Mouse (Mus musculus) layer of hippocampus, postnatal 10 days (tissue): ENCODE results near the gene Prn. TPM values are rescaled to one million over a fixed set of nuclear protein-coding genes. Genes with fewer than 3 reads are reported as not detected.

Source experiments
- DNase-seq, 2 experiments: peaks; one replicate each; pipeline ENCODE4 v3.0.0; 2021; ENCODE audit warnings: low spot score in 2 of 2
- long read RNA-seq: library from polyadenylated mRNA; stranded (forward); transcript quantifications from one replicate; pipeline ENCODE4 v2.0.0, GENCODE M21; 2023
- total RNA-seq, 2 experiments: library from RNA; stranded (reverse); gene quantifications; 2 replicates each; pipeline ENCODE4 v1.2.3; 2021

The Prn gene
- total RNA-seq: under 1 TPM in 1 of 2 experiments, not detected in 1; 0.64 TPM
- long read RNA-seq: 0 reads

DNA sequence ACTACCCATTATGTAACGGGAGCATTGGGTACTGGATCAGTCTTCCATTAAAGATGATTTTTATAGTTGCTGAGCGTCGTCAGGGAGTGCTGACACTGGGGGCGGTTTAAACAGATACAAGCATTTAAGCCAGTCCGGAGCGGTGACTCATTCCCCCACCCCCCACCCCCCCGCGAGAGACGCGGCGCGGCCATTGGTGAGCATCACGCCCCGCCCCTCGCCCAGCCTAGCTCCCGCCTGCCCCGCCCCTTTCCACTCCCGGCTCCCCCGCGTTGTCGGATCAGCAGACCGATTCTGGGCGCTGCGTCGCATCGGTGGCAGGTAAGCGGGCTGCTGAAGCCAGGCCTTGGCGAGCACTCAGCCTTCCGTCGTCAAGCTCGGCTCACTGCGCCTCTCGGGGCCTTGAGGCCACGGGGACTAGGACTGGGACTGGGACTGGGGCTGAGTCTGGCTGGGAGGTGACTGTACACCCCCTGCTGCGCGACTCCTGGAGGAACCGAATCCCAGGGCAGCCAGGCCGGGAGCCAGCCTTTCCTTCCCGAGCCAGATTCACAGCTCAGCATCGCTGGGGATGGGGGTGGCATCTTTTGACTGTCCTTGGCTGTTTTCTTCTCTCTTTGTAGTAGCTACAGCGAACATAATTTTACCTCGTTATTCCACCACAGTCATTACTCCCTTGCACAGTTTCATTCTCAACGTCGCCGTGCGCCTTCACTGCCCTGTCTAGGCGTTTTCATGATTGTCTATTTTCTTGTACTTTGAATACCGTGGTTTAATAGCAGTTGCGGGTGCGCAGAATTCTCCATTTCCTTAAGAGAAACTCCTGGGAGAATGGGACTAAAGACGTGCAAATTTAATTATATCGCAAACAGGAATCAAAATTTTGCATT is at the start of gene Prn, which contains the start of gene Prnp:
TSS of gene Prn (plus strand) at position 275 of the 890 bp plus-strand sequence.
TSS of gene Prnp (plus strand) at position 246 of the 890 bp plus-strand sequence.
- peak; percentile 89 to 95 for DNase-seq

DNA sequence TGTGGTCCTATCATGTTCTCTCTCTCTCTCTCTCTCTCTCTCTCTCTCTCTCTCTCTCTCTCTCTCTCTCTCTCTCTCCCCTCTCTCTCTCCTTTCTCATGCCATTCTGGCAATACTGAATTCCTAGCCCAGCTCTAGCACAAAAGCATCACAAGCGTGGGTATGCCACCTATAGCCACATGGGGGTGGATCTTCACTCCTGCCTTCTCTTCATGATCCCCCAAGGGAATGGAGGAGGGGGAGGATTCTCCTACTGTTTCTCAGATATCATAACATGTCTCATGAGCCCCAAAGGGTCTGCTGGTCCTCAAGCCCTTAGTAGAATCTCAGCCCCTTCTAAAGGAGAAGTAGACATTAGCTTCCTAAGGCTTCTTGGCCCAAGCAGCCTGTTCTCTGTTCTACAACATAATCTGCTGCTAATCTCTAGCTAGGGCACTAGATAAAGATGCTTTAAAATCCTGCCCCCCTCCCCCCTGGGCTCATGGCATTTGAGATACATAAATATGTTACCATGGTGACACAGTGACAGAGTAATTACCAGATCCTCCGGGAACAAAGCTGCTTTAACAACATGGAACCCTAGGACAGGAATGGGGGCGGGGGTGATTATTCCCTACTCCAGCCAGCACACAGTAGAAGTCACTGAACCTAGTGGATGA is 47.0 kb upstream of the Prn start:
- DNase-seq: no peak

DNA sequence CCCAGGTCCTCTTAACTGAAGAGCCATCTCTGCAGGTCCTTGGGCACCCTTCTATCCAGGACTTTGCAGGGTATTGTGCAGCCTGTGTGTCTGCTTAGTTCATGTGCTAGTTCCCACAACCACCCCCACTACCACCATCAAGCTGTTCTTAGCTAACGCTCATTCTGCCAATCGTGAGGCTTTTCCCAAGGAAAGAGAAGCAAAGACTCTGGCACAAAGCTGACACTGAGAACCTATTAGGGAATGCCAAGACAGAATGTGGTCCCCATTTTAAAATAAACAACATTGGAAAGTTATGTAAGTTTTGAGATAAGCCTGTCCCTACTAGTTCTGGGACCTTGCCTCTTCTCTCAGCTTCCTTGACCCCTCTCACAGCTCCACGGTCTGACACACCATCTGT is 46.3 kb upstream of the Prn start:
- no peak for DNase-seq

DNA sequence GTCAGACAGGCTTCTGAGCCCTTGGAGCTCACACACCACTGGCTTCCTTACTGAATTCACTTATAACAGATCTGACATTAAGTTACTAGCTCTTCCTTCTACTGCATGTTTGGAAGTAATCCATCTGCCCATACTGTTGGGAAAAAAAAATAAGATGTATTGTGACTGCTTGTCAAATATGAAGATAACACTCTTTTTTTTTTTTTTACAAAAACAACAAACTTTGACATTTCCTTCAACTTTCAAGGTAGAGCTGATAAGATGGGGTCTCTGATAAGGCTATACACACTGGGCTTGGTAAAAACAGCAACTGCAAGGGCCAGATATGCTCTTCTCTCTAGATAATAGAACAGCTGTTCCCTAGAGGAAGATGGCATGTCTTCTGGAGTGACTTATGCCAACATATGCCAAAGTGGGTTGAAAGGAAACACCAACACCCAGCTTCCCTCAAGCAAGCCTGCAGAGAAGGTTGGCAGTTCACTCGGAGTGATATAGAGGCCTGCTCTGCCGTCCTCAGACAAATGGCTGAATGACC is 45.4 kb upstream of the Prn start:
- DNase-seq: no peak

DNA sequence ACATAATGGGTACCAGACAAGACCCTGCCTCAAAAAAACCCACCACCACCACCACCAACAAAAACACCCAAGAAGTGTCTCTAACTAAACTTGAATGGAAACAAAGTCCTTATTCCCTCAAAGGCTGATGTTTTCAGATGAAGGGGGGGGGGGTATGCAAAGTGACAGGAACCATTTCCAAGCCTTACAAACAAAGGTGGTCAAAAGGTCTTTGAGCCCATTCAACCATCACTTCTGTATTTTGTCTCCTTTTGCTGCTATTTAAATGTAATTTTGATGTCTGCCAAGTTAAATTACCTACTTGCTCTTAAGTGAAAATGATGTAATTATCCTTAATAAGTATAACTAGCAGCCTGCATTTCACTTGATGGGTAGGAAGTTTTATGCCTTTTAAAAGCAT is 43.1 kb upstream of the Prn start:
- DNase-seq: no peak

DNA sequence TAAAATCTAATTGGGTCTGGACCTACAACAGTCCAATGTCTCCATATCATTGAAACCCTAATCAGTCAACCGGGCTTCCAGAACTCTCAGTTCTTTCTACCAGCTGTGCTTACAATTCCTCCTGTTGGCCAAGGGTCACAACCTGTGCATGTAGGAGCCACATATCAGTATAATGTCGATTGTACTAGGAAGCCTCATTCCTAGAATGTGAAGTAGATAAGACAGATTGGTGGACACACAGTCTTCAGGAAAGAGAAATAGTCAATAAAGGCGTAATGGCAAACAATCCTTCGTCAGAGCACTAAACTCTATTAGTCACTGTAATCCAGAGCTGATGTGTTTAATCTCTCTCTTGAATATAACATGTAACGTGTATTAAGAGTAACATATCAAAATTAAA is 40.8 kb upstream of the Prn start:
- DNase-seq: no peak

DNA sequence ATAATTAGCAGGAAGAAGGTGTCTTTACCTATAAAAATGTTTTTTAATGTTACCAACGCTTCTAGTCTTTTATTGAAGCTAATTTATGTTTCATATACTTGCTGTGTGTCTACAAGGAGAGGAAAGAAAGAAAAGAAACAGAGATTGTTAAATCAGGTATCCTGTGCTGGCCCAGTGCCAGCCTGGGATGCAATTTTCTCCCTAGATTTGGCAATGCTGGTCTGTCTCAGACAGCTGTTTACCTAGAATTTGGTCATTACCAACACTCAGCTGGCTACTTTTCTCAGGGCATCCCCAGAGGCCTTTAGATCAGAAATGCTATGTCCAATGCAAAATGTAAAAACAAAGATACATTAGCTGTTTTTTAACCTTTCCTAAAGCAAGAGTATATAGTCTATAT is 36.4 kb upstream of the Prn start:
- DNase-seq: no peak

DNA sequence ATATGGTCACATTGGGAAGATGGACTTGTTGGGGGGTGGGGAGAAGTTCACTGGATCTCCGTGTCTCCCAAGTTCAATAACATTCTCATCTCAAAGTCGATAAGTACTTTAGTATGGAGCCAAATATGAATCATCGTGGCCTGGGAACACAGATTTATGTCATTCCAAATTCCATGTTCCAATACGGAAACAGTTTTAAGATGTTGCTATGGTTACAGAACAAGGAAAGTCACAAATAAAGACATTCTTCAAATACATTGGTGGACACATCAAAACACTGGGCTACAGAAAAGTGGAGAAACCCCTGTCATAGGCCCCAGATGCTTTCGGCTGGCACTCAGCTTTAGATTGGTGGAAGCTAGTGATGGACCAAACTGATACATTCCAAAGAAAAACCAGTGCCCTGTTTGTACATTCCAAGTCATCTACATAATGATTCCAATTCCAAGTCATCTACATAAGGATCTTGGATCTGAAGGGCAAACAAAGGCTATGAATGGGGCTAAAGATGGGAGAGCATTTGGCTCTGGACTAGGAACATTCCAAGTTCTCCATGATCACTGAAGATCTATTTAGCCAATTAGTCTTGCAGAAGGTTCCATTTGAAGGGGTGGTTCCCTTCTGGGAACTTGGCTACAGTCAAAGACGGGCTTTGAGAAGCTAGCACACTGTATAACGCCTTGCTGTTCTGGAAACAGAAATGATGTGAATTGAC is 33.0 kb upstream of the Prn start:
- DNase-seq: no peak

DNA sequence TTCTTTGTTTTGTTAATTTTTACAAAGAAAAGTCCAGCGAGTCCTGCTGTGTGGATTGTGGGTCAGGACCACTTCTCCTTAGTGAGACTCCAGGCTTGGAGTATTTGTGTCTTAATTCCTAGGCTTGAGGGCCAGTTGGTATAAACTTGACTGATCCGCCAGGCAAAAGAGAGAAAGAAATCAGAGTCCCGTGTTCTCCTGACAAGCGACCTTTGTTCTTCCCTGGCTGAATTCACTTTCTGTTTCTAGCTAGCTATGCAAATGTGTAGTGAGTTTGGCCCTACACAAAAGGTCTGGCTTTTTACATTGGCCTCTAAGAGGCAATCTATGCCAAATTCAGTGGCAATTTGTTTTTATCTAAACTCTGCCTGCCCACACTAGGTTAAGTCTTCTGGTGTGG is 28.0 kb upstream of the Prn start:
- no peak for DNase-seq

DNA sequence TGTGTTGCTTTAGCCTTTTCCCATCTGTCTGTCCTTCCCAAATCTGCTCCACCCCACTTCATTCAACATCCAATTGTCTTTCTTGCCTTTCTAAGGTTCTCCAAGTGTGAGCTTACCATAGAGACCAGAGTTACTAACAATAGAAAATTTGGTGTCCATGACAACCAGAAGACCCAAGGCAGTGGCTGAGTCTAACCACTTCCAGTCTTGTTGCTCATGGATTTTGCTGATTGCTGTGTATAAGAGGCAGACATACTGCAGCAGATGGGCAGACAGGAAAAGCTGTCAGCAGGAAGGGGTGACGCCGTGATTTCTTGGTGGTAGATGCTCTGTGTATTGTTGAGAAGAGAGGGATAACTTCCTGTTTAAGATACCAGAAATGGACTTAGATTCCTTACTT is 26.6 kb upstream of the Prn start:
- DNase-seq: no peak

DNA sequence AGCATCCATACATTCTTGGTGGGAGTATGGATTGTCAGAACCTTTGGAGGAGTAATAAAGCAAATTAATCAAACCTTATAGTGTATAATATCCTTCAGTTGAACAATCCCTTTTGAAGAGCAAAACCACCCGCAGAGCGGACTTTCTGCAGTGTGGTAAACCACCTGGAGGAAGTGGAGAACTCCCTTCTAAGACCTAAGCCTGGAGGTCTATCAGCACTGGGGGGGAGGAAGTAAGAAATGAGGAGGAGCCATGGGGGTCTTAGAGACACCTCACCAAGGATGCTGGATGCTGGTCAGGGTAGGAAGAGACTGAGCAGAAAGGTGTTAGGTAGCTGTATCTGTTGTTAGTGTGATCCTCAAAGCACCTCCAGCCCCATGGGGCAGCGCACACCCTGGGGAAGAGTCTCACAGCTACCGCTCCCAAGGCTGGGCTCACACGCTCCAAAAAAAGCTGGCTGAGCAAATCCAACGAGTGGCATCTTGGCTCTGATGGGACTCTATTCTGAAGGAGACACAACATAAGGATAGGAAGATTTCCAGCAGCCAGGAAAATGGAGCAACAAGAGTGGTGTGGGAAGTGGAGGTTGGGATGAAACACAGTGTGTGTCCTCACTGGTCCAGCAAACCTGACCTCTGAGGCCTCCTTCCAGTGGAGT is 23.1 kb upstream of the Prn start:
- DNase-seq: no peak

DNA sequence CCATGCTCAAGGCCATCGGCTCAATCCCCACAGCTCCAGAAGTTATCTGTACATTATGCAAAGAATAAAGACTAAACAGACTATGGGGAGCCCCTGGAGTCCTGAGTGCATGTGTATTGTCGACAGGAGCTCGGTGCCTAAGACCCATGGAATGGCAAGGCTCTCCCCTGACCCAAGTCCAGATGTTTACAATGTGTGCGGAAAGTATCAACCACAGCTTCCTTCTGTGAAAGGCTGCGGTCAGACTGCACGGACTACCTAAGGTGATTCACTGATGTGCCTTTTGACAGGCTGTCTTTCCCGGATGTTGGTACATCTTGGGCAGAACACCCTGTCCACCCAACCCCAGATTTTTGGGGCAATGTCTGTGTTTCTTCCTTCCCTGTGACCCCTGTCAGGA is 21.5 kb upstream of the Prn start:
- DNase-seq: no peak

DNA sequence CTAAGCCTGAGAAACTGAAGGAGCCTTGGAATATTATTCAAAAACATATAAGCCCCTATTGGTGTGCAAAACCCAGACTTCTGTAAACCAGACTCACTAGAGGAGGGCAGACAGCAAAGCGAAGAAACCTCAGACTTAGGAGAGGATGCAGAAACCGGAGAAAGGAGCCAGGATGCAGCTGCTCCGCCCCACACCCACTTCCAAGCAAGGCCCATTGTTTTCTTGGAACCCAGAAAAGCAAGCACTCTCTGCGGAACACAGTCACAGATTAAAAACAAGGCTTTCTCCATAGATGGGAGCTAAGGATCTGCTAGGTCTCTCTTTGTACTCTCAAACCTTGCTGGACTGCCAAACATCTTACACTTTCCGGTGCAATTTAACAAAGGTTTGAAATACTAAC is 17.2 kb upstream of the Prn start:
- no peak for DNase-seq

DNA sequence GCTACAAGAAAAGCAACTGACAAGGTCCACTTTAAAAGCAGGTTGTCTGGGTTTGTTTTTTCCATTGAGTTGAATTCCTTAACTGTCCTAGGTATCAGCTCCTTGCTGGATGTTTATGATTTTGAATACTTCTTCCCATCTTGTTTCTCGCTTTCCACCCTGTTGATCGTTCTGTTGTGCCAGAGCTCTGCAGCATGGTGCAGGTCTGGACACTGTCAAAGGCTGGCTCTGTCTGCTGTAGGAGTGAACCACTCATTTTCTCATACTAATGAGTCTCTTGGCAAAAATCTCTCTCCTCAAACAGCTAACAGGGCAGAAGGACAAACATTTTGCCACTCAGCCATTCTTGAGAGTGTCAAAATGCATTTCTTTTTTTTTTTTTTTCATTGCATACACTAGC is 14.7 kb upstream of the Prn start:
- DNase-seq: no peak

DNA sequence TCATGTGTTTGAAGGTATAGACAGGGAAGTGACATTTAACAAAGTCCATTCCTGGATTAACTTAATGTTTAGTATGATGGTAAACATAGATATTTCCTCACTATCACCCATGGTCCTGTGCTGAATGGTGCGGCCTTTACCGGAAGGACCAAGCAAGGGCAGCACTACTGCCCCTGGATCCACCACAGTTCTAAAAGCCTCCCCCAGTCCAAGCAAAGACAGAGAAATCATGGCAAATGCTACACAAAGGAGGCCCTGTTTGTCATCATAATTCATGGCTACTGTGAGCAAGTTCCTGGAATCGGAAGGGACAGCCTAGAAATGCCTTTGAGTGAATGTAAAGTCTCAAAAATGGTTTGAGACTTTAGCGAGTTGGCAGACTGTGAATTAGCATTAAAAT is 13.7 kb upstream of the Prn start:
- no peak for DNase-seq

DNA sequence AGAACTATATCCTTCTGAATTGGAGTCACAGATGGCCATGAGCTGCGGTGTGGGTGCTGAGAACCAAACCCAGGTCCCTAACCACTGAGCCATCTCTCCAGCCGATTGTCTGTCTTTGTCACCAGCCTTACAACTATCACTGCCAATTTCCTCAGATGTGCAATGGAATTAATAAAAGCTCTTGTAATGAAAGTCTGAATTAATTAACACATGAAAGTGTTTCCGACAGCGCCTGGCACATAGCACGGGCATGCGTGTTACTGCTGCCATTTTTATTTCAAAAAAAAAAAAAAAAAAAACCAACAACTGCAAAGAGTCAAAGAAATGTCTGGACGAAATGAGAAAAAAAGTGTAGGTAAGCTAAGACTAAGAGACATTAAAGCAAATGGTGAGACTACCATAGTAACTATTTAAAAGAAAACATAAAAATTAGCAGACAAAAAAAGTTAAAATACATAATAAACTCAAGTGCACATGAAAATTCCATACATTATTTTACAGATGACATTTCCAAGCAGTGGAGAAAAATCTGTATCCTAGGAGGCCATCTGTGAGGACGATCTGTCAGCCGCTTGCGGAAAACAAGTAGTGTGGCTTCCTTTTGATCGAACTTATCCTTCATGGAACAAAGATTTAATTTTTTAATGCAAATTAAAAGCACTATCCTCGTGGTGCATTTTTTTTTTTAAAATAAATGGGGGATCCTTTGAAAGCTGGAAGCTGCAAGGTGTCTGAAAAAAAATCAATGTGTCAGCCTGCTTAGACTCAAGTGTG is 12.2 kb upstream of the Prn start:
- DNase-seq: no peak

DNA sequence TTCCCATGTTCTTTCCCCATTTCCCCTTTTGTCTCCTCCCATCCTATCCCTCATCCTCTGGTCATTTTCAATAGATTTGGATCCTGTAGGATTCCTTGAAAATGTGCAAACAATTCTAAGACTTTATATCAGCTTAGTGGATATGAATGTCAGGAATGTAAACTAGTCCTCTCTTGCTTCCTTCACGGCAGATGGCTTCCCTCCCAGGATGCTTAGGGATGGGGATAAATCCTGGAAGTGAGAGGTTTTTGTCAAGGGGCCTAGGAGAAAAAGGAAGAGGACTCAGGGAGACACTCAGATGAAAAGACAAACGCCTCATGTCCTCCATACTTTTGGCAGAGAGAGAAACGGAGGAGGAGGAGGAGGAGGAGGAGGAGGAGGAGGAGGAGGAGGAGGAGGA is 7.3 kb upstream of the Prn start:
- DNase-seq: no peak

DNA sequence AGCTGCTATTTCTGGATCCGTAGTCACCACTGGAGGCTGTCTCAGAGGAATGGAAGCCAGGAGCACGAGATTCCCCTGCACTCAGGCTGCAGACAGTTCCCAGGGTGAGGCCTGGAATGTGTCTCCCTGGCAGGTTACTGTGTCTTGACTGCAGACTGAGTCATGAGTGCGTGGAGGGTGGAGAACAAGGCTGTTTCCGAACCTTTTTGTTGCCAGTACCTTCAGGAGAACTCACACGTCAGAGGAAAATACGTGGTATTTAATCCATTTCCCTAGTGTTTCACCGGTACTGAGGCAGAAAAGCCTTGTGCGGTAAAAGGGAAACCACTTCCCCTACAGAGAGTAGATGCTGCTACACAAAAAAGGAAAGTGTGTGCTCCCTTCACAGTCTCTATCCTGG is 6.9 kb upstream of the Prn start:
- DNase-seq: no peak

DNA sequence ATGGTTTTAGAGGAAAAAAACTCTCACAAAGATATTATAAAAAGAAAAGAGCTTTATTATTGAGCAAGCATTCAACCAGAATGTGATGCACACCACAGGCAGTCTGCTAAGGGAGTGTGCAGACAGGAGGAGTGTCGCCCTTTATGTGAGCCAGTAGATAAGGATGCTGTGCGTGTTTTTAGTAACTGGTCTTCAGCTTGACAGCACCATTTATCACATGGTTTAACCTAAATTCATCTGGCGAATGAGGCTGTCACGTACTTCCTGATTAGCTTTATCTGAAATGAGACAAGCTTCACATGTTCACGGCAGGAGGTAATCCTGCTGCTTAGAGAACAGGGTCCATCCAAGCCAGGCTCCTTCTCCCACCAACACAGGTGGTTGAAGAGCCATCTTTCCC is 4.7 kb upstream of the Prn start:
- no peak for DNase-seq

DNA sequence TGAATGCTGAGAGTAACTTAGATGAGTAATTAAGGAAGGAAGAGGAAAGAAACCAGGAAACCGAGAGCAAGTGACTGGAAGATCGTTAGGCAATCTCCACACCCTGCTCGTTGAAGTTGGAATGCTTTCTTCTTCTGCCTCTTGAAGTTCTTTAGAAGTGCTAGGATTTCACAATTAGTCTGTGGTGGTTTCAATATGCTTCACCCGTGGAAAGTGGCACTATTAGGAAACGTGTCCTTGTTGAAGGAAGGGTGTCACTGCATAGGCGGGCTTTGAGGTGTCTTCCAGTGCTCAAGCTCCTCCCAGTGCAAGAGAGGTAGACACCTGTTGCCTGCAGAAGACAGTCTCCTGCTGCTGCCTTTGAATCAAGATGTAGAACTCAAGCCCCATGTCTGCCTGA is 4.0 kb upstream of the Prn start:
- DNase-seq: no peak

DNA sequence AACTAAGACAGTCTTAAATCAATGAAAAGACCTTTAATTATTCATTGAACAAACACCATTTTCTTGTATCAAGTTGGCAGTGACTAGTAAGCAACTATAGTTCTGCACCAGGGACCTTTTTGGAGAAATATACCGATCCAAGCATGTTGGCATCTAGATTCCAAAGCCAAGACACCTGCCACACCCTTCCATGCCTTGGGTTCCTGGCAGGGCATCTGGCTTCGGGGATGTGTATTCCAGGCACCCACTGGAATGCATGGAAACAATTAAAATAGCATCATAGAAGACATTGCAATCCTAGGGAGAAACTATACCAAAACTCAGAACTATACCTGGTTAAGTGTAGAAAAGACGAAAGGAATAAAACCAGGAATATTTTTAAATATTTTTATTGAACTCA is 3.5 kb upstream of the Prn start:
- DNase-seq: no peak
